Mouse (Mus musculus): ENCODE data around the gene Gm20388.

The Gm20388 gene

GRCm38 (mm10) chr8:119910547-119911257 is at the start of gene Gm20388:
Gm20388 (plus strand) TSS chr8:119910841.
- peak; percentile 91 for DNase-seq (ENCODE audit: low spot score)

- DNase-seq (ENCODE audit: low spot score): peak; percentile 97
Measured at GRCm38 (mm10) chr8:119861706-119862389, 48.8 kb upstream of the Gm20388 start, which contains the start of gene Klhl36. Klhl36 (plus strand) TSS chr8:119862266.

GRCm38 (mm10) chr8:119862390-119862734 is 48.3 kb upstream of the Gm20388 start:
- no peak for DNase-seq (ENCODE audit: low spot score)

GRCm38 (mm10) chr8:119862749-119863148 is 47.9 kb upstream of the Gm20388 start:
- no peak for DNase-seq (ENCODE audit: low spot score)

- no peak for DNase-seq (ENCODE audit: low spot score)
Measured at GRCm38 (mm10) chr8:119869616-119870015, 41.0 kb upstream of the Gm20388 start.

GRCm38 (mm10) chr8:119873181-119873580 is 37.5 kb upstream of the Gm20388 start:
- DNase-seq (ENCODE audit: low spot score): no peak

- DNase-seq (ENCODE audit: low spot score): no peak
Measured at GRCm38 (mm10) chr8:119881301-119881700, 29.3 kb upstream of the Gm20388 start.

GRCm38 (mm10) chr8:119881917-119882316 is 28.7 kb upstream of the Gm20388 start:
- no peak for DNase-seq (ENCODE audit: low spot score)

GRCm38 (mm10) chr8:119883281-119883680 is 27.4 kb upstream of the Gm20388 start:
- DNase-seq (ENCODE audit: low spot score): no peak

- no peak for DNase-seq (ENCODE audit: low spot score)
Measured at GRCm38 (mm10) chr8:119885612-119886011, 25.0 kb upstream of the Gm20388 start.

- no peak for DNase-seq (ENCODE audit: low spot score)
Measured at GRCm38 (mm10) chr8:119887130-119887529, 23.5 kb upstream of the Gm20388 start.

GRCm38 (mm10) chr8:119888012-119888411 is 22.6 kb upstream of the Gm20388 start:
- no peak for DNase-seq (ENCODE audit: low spot score)

GRCm38 (mm10) chr8:119897069-119897468 is 13.6 kb upstream of the Gm20388 start:
- no peak for DNase-seq (ENCODE audit: low spot score)

GRCm38 (mm10) chr8:119897933-119898332 is 12.7 kb upstream of the Gm20388 start:
- DNase-seq (ENCODE audit: low spot score): no peak

GRCm38 (mm10) chr8:119901349-119901748 is 9.3 kb upstream of the Gm20388 start:
- DNase-seq (ENCODE audit: low spot score): no peak

- no peak for DNase-seq (ENCODE audit: low spot score)
Measured at GRCm38 (mm10) chr8:119901952-119902351, 8.7 kb upstream of the Gm20388 start.

GRCm38 (mm10) chr8:119904323-119904911 is 6.2 kb upstream of the Gm20388 start:
- no peak for DNase-seq (ENCODE audit: low spot score)

- no peak for DNase-seq (ENCODE audit: low spot score)
Measured at GRCm38 (mm10) chr8:119909944-119910546, 596 bp upstream of the Gm20388 start, which contains the start of gene Usp10. Usp10 (plus strand) TSS chr8:119910360.

- no peak for DNase-seq (ENCODE audit: low spot score)
Measured at GRCm38 (mm10) chr8:119911258-119911962, 769 bp downstream of the Gm20388 start.

- no peak for DNase-seq (ENCODE audit: low spot score)
Measured at GRCm38 (mm10) chr8:119912643-119913042, 2.0 kb downstream of the Gm20388 start.

GRCm38 (mm10) chr8:119913181-119913580 is 2.5 kb downstream of the Gm20388 start:
- no peak for DNase-seq (ENCODE audit: low spot score)

- DNase-seq (ENCODE audit: low spot score): no peak
Measured at GRCm38 (mm10) chr8:119914161-119914560, 3.5 kb downstream of the Gm20388 start.

Data from ovary, postnatal 14 days (tissue).